Mouse (Mus musculus) erythroblast, adult 5-6 weeks (primary cell): ENCODE data around the gene Prm2. TPM values are rescaled to one million over a fixed set of nuclear protein-coding genes. Genes with fewer than 3 reads are reported as not detected.

Experiments used
- ATAC-seq: replicated peaks from 2 replicates; pipeline ENCODE4 v1.8.0; 2016; ENCODE audit warnings: moderate number of reproducible peaks, mild to moderate bottlenecking, moderate TSS enrichment, inconsistent platforms; ENCODE audit not compliant: poor library complexity, low FRiP score, severe bottlenecking
- total RNA-seq, 2 experiments: library from RNA; stranded (forward) in 1 of 2; stranded (reverse) in 1 of 2; fragments of 150-400 nt in 1 of 2; fragments of 200-764, 138-1000 nt in 1 of 2; gene quantifications; 2 replicates each; pipeline versions ENCODE4 v1.2.3 to v1.2.4; 2015 to 2017; ENCODE audit warnings: low replicate concordance in 2 of 2

Gene Prm2
- total RNA-seq, 2 experiments from 2014 or later = not detected

GRCm38 (mm10) chr16:10781862-10782371, 14.0 kb downstream of the Prm2 start:
- no peak for ATAC-seq

- no peak for ATAC-seq
Measured at GRCm38 (mm10) chr16:10780631-10781120, 15.3 kb downstream of the Prm2 start.

DNA sequence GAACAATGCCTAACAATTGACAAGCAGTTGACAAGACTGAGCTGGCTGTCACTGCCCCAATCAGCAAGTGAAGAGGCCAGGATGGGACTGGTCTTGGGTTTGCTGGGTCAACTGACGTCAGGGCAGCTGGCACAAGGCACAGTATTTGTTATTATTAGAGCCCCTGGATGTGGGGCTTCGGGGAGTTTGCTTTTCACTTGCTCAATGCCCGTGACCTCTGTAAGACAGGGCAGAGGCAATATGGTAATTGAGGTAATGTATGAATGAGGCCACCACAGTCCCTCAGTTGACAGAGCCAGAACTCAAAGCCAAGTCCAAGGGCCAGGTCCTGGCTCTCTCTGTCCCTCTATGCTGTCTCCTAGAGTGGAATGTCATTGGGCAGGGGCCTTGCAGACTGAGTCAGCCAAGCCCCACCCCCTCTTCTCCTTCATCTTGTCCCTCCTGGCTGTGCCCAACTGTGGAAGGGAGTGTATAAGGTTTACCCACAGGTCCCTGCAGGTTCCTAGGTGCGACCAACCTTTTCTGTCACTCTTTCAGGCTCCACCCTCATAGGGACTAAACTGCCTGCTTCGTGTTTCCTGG, 18.3 kb downstream of the Prm2 start:
- no peak for ATAC-seq

DNA sequence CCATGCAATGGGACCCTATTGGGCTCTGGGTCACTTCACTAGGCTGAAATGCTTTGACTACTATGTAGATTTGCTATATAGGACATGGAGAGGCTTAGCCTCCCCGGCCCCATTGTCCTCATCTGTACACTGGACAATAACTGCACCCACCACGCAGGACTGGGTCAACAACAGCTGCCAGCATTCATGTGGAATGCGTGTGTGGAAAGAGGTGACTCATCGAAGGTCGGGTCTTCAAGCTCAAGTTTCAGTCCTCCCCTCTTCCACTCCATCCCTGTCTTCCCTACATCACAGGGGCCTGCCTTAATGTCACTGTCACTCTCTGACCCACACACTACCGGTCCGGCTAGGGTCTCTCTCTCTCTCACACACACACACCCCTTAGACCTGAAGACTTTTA, 19.6 kb downstream of the Prm2 start:
- ATAC-seq = no peak

- ATAC-seq = no peak
Measured at GRCm38 (mm10) chr16:10774726-10775125, 21.2 kb downstream of the Prm2 start.

GRCm38 (mm10) chr16:10773543-10773942, 22.4 kb downstream of the Prm2 start:
- no peak for ATAC-seq

- no peak for ATAC-seq
Measured at GRCm38 (mm10) chr16:10771769-10772510, 24.0 kb downstream of the Prm2 start.

- ATAC-seq = no peak
Measured at GRCm38 (mm10) chr16:10770531-10771325, 25.2 kb downstream of the Prm2 start.

GRCm38 (mm10) chr16:10769661-10770060, 26.3 kb downstream of the Prm2 start:
- ATAC-seq = no peak

DNA sequence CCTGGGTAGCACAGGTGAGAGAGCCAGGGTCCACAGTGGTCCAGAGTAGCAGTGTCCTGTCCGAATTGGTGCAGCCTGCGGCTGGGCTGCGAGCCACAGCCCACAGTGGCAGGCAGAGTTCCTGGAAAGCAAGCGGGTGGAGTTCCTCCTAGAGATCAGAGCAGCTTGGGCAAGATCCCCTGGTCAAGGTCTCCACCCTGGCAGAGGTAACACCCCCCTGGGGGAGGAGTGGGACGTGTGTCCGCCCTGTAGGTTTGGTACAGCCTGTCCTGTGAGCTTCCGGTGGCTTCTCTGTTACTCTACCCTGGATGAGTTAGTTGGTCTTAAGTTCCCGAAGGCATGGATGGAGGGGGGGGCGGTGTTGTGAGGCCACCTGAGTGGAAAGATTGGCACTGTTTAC, 27.1 kb downstream of the Prm2 start:
- no peak for ATAC-seq

- peak; percentile 81 for ATAC-seq
Measured at GRCm38 (mm10) chr16:10767158-10767557, 28.8 kb downstream of the Prm2 start.

GRCm38 (mm10) chr16:10764323-10764722, 31.6 kb downstream of the Prm2 start:
- ATAC-seq = no peak

- no peak for ATAC-seq
Measured at GRCm38 (mm10) chr16:10763540-10764264, 32.2 kb downstream of the Prm2 start.

DNA sequence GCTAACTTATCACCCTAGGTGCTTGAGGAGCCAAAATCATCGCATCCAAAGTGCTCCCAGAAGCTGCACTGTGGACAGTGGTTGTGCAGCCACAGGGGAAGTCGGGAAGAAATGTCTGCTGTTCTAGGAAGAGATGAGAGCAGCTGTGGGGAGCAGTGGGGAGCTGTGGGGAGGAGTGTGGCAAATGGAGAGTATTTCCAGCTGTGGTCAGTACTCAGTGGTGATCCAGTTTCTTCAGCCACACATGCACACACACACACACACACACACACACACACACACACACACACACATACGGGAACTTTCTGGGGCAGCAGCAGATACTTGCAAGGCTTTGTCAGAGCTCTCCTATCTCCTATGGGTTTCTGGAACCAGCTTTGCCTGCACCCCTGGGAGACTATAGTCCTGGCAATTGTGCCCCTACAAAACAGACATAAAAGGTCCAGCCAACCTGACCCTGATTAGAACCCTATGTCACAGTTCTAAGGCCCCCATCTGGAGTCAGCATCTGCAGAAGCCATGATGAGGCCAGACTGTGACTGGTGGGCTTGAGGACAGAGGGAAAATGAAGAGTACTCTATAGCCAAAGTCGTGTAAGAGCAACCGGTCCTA, 33.3 kb downstream of the Prm2 start:
- ATAC-seq = no peak

DNA sequence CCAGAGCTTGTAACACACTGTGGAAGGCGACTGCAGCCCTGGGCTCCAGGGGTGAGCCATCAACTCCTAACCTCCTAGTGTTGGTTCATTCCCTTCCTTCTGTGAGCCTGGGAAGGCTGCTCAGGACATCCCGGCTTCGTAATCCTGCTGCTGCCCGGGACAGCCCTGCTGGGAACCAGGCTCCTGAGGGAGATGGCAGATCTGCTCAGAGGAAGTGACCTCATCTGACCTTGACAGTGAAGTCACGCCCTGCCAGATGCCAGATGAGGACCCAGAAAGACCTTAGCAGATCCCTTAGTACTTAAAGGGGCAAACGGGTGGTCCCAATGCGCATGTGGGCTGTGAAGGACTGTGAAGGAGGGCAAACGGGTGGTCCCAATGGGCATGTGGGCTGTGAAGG, 34.8 kb downstream of the Prm2 start:
- no peak for ATAC-seq

DNA sequence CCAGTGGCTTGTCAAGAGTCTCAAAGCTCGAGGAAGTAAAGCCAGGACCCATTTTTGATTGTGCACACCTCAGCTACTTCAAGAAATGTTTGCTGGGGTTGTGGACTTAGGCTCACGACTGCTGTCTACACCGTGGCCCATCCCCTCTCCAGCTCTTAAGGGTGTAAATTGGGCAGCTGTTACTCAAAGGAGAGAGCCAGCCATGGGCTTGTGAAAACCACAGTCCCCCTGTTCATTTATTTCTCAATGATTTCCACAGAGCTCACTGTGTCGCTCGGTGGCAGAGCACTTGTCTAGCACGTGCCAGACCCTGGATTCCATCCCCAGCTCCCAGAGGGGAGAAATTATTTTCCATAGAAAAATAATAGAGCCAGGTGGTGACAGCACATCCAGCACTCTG, 39.8 kb downstream of the Prm2 start:
- no peak for ATAC-seq

DNA sequence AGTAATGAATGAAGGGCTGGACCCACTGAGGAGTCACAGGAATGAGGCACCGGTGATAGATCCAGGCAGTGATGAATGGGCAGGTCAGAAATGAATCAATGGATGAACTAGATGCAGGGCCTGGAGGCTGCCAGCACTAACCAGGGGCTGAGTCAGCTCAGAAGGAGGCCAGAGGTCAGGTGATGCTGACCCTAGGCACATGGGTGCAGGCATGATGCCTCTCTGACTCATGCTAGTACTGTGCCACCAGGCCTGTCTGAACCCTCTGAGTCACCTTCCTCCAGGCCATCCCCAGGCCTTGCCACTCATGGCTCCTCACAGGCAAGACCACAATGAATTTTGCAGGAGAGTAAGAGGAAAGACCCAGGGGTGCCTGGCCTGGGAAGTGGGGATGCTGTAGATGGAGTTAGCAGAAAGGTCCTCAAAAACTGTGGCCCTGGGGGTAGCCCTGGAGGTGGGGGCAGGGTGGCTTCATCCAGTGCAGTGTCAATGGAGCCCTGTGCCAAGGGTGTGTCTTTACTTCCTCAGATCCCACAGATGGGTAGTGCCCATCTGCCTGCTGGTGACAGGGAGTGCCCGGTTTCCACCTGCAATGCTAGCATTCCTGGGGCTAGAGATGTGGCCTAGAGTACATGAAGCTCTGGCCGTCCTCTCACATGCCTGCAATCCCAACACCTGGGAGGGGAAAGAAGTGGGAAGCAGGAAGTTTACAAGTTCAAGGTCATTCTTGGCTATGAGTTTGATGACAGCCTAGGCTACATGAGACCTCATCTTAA, 41.2 kb downstream of the Prm2 start:
- ATAC-seq = no peak

GRCm38 (mm10) chr16:10749824-10750223, 46.1 kb downstream of the Prm2 start:
- ATAC-seq = no peak

- ATAC-seq = no peak
Measured at GRCm38 (mm10) chr16:10749226-10749625, 46.7 kb downstream of the Prm2 start.
